Mouse (Mus musculus) bone marrow, adult 2 months (tissue): ENCODE results near the gene Kif5c. TPM values are rescaled to one million over a fixed set of nuclear protein-coding genes. Genes with fewer than 3 reads are reported as not detected.
A peak's percentile ranks its signal among the peaks of the same experiment; 100 is the strongest.

Experiments
- H3K27ac ChIP-seq: fragments of 200-500 bp; 2 replicates; pipeline ENCODE4 v1.5.1; 2012; ENCODE audit warnings: low read depth, mild to moderate bottlenecking, control low read depth, inconsistent platforms, low read length; ENCODE audit not compliant: control insufficient read depth, poor library complexity, insufficient read depth
- H3K4me1 ChIP-seq: fragments of 200-500 bp; 2 replicates; pipeline ENCODE4 v1.6.1; 2011; ENCODE audit warnings: low read length; ENCODE audit not compliant: control insufficient read depth, insufficient read depth
- H3K4me3 ChIP-seq: fragments of 200-500 bp; replicated peaks from 2 replicates; pipeline ENCODE3; 2011; ENCODE audit warnings: mild to moderate bottlenecking, low read depth, low read length, control low read depth; ENCODE audit not compliant: control insufficient read depth
- CTCF ChIP-seq: fragments of 200-500 bp; IDR thresholded peaks from 2 replicates; pipeline ENCODE4 v1.5.1; 2011; ENCODE audit warnings: low read length, control low read depth; ENCODE audit not compliant: control insufficient read depth, insufficient read depth
- POLR2A ChIP-seq: fragments of 200-500 bp; IDR thresholded peaks from 2 replicates; pipeline ENCODE4 v1.6.1; 2011; ENCODE audit warnings: low read depth, mild to moderate bottlenecking, control low read depth, low read length, borderline replicate concordance; ENCODE audit not compliant: control insufficient read depth
- whole genome bisulfite sequencing: fragments of 180-500 bp; shearing (Covaris S2); methylation state at CpG from one replicate; pipeline ENCODE4 v1.1.7; 2018; 5-methylcytosine and 5-hydroxymethylcytosine counted together
- polyA plus RNA-seq: library from polyadenylated mRNA; stranded (reverse); fragments of >200 nt; gene quantifications from 2 replicates; pipeline ENCODE4 v1.2.4, GENCODE M21; 2011; ENCODE audit warnings: low replicate concordance; ENCODE audit not compliant: missing spikeins, insufficient read depth, insufficient read length

The Kif5c gene
- polyA plus RNA-seq, 1 experiment: 0.50 TPM

GRCm38 (mm10) chr2:49805736-49806371 is 186.8 kb downstream of the Kif5c start:
- 84% methylated on average over 11 of the region's 11 CpGs for WGBS
- TF ChIP-seq POLR2A (no peak), CTCF (no peak)
- H3K4me1 ChIP-seq: peaks cover 1% of the 10 kb centered on the region; the same call in 1 of the 2 replicates
- H3K4me3 ChIP-seq: no peak overlapping the region
- no peak overlapping the region for H3K27ac ChIP-seq

GRCm38 (mm10) chr2:49809496-49809895 is 190.4 kb downstream of the Kif5c start:
- no peak overlapping the region for H3K4me3 ChIP-seq
- 47% methylated on average over 6 of the region's 6 CpGs for WGBS
- H3K4me1 ChIP-seq: peaks cover 4% of the 10 kb centered on the region; the same call in 1 of the 2 replicates
- no peak overlapping the region for H3K27ac ChIP-seq
- TF ChIP-seq CTCF (no peak), POLR2A (no peak)

- WGBS: 23% methylated on average over 11 of the region's 11 CpGs
Measured at GRCm38 (mm10) chr2:49811420-49811819, 192.3 kb downstream of the Kif5c start.

GRCm38 (mm10) chr2:49811871-49812363 is 192.8 kb downstream of the Kif5c start:
- TF ChIP-seq CTCF (no peak), POLR2A (no peak)
- WGBS: 3% methylated on average over 4 of the region's 4 CpGs
- H3K4me3 ChIP-seq: no peak overlapping the region
- peak overlapping the region; percentile 4; the same call in 1 of the 2 replicates for H3K27ac ChIP-seq
- peaks cover 4% of the 10 kb centered on the region; the same call in 1 of the 2 replicates for H3K4me1 ChIP-seq

More at GRCm38 (mm10) chr2:49811420-49811819, 192.3 kb downstream of the Kif5c start:
- TF ChIP-seq CTCF (no peak), POLR2A (no peak)
- Histone ChIP-seq H3K27ac (no peak overlapping the region; the same call in 1 of the 2 replicates), H3K4me1 (peaks cover 4% of the 10 kb centered on the region; the same call in 1 of the 2 replicates), H3K4me3 (no peak overlapping the region)

GRCm38 (mm10) chr2:49813151-49813550 is 194.1 kb downstream of the Kif5c start:
- Histone ChIP-seq H3K4me1 (peaks cover 4% of the 10 kb centered on the region; the same call in 1 of the 2 replicates), H3K4me3 (no peak overlapping the region), H3K27ac (no peak overlapping the region)
- WGBS: 10% methylated on average over 4 of the region's 4 CpGs
- TF ChIP-seq POLR2A (no peak), CTCF (no peak)

GRCm38 (mm10) chr2:49814011-49814410 is 194.9 kb downstream of the Kif5c start:
- H3K4me1 ChIP-seq: peaks cover 4% of the 10 kb centered on the region; the same call in 1 of the 2 replicates
- no peak overlapping the region for H3K4me3 ChIP-seq
- H3K27ac ChIP-seq: no peak overlapping the region
- 10% methylated on average over 6 of the region's 6 CpGs for WGBS
- no peak for TF ChIP-seq CTCF
- TF ChIP-seq POLR2A: no peak

- Histone ChIP-seq H3K4me3 (no peak overlapping the region), H3K4me1 (peaks cover 2% of the 10 kb centered on the region; the same call in 1 of the 2 replicates), H3K27ac (no peak overlapping the region)
- WGBS: 76% methylated on average over 3 of the region's 3 CpGs
- no peak for TF ChIP-seq POLR2A
- TF ChIP-seq CTCF: no peak
Measured at GRCm38 (mm10) chr2:49815696-49816320, 196.7 kb downstream of the Kif5c start.

- WGBS: 67% methylated on average over 5 of the region's 5 CpGs
- TF ChIP-seq POLR2A (no peak), CTCF (no peak)
- H3K27ac ChIP-seq: no peak overlapping the region
- no peak overlapping the region for H3K4me3 ChIP-seq
- H3K4me1 ChIP-seq: peaks cover 2% of the 10 kb centered on the region; the same call in 1 of the 2 replicates
Measured at GRCm38 (mm10) chr2:49816549-49816948, 197.5 kb downstream of the Kif5c start.

- Histone ChIP-seq H3K4me1 (no peaks in the 10 kb centered on the region; the same call in 1 of the 2 replicates), H3K4me3 (no peak overlapping the region), H3K27ac (no peak overlapping the region)
- no peak for TF ChIP-seq CTCF
- TF ChIP-seq POLR2A: no peak
- 86% methylated on average over 3 of the region's 3 CpGs for WGBS
Measured at GRCm38 (mm10) chr2:49817151-49817550, 198.1 kb downstream of the Kif5c start.
